Mouse (Mus musculus) liver, embryonic 14.5 days (tissue): ENCODE measurements around the gene Tacc2. TPM values are rescaled to one million over a fixed set of nuclear protein-coding genes. Genes with fewer than 3 reads are reported as not detected.

Experiments
- ATAC-seq: fragments of 200-750 bp; cut with Nextera tagmentation; 2 replicates; pipeline ENCODE4 v1.8.0; 2017; ENCODE audit warnings: moderate number of reproducible peaks, mild to moderate bottlenecking, moderate library complexity; ENCODE audit not compliant: insufficient read depth
- DNase-seq, 3 experiments: peaks; one replicate each; pipeline ENCODE4 v3.0.0-alpha.2; 2012 to 2013; ENCODE audit warnings: low read depth in 3 of 3, low spot score in 3 of 3
- H3K27ac ChIP-seq: fragments of 300-500 bp; sonication (generic); 2 replicates; pipeline ENCODE4 v1.5.1; 2014; ENCODE audit warnings: moderate library complexity, mild to moderate bottlenecking, control low read depth, inconsistent platforms
- H3K27me3 ChIP-seq: fragments of 300-500 bp; sonication (generic); 2 replicates; pipeline ENCODE4 v1.6.1; 2014; ENCODE audit warnings: mild to moderate bottlenecking, low read length, moderate library complexity; ENCODE audit not compliant: control insufficient read depth, insufficient read depth
- H3K36me3 ChIP-seq: fragments of 300-500 bp; sonication (generic); replicated peaks from 2 replicates; pipeline ENCODE4 v1.6.1; 2014; ENCODE audit warnings: low read depth; ENCODE audit not compliant: control insufficient read depth, insufficient read depth
- H3K4me1 ChIP-seq, 2 experiments: fragments of 200-500 bp in 1 of 2; fragments of 300-500 bp in 1 of 2; sonication (generic) in 1 of 2; replicated peaks; 2 replicates each; pipeline ENCODE4 v1.6.1; 2012 to 2014; ENCODE audit warnings: antibody characterized with exemption in 1 of 2, inconsistent platforms in 1 of 2, low read length in 1 of 2; ENCODE audit not compliant: control insufficient read depth in 2 of 2, insufficient read depth in 2 of 2
- H3K4me2 ChIP-seq: fragments of 300-500 bp; sonication (generic); 2 replicates; pipeline ENCODE4 v1.6.1; 2014; ENCODE audit warnings: low read depth, mild to moderate bottlenecking, control low read depth, moderate library complexity
- H3K4me3 ChIP-seq, 2 experiments: fragments of 200-500 bp in 1 of 2; fragments of 300-500 bp in 1 of 2; sonication (generic) in 1 of 2; 2 replicates each; pipeline ENCODE4 v1.5.1; 2012 to 2014; ENCODE audit warnings: low read depth in 2 of 2, low read length in 2 of 2, mild to moderate bottlenecking in 2 of 2, control low read depth in 1 of 2, inconsistent platforms in 1 of 2, moderate library complexity in 1 of 2; ENCODE audit not compliant: insufficient read depth in 1 of 2
- H3K9ac ChIP-seq: fragments of 300-500 bp; sonication (generic); replicated peaks from 2 replicates; pipeline ENCODE4 v1.6.1; 2014; ENCODE audit warnings: mild to moderate bottlenecking, control low read depth, moderate library complexity
- H3K9me3 ChIP-seq: fragments of 300-500 bp; sonication (generic); 2 replicates; pipeline ENCODE4 v1.6.1; 2016; ENCODE audit warnings: low read length, mixed read lengths; ENCODE audit not compliant: control insufficient read depth
- CTCF ChIP-seq: IDR thresholded peaks from 2 replicates; pipeline ENCODE4 v1.5.1; 2016; ENCODE audit warnings: antibody characterized with exemption, low read depth, control low read depth
- EP300 ChIP-seq: IDR thresholded peaks from 2 replicates; pipeline ENCODE4 v1.6.1; 2016; ENCODE audit warnings: antibody characterized with exemption, low read depth
- WGBS: fragments of 180-500 bp; shearing (Covaris S2); extraction: QIAGEN DNeasy Blood & Tissue Kit; methylation state at CpG from one replicate; pipeline ENCODE4 v1.1.7; 2014; ENCODE audit not compliant: insufficient replicate concordance; 5-methylcytosine and 5-hydroxymethylcytosine counted together
- polyA plus RNA-seq, 2 experiments: library from polyadenylated mRNA; depleted of rRNA in 1 of 2; stranded (reverse) in 1 of 2; unstranded in 1 of 2; fragments of >200 nt; fragmentation: Nextera tagmentation in 1 of 2; extraction: Ambion mirVana in 1 of 2; gene quantifications; 2 replicates each; pipeline versions ENCODE4 v1.2.1 to v1.2.3; 2012 to 2014

Gene Tacc2
- polyA plus RNA-seq, 2 experiments: 2.0 to 2.4 TPM

GRCm38 (mm10) chr7:130810238-130810637 is 233.0 kb downstream of the Tacc2 start:
- Histone ChIP-seq H3K27me3 (no peaks in the 10 kb centered on the region), H3K27ac (no peak overlapping the region), H3K4me2 (no peak overlapping the region), H3K4me3 (no peak overlapping the region), H3K4me1 (no peaks in the 10 kb centered on the region), H3K9ac (no peak overlapping the region), H3K36me3 (no peaks in the 10 kb centered on the region), H3K9me3 (no peaks in the 10 kb centered on the region)
- ATAC-seq (no peak), DNase-seq (no peak)
- TF ChIP-seq EP300: no peak
- TF ChIP-seq CTCF: no peak
- 56% methylated on average over 4 of the region's 4 CpGs for WGBS

- ATAC-seq (no peak), DNase-seq (no peak)
- Histone ChIP-seq H3K4me2 (no peak overlapping the region), H3K9ac (no peak overlapping the region), H3K27ac (no peak overlapping the region), H3K9me3 (no peaks in the 10 kb centered on the region), H3K4me3 (no peak overlapping the region), H3K4me1 (no peaks in the 10 kb centered on the region), H3K27me3 (no peaks in the 10 kb centered on the region), H3K36me3 (no peaks in the 10 kb centered on the region)
- 29% methylated on average over 16 of the region's 16 CpGs for WGBS
- TF ChIP-seq EP300 (no peak), CTCF (no peak)
Observed at GRCm38 (mm10) chr7:130812407-130812806, 235.2 kb downstream of the Tacc2 start.

Other genes starting within 250 kb of the Tacc2 start
- gene Ate1, start 57.1 kb upstream of the Tacc2 start, polyA plus RNA-seq (2012; rRNA removed): 3.9 and 5.0 TPM in 2 replicates
- gene Ate1, start 57.1 kb upstream of the Tacc2 start, polyA plus RNA-seq (2014; fragmentation: Nextera tagmentation; extraction: Ambion mirVana): 20.0 and 23.4 TPM in 2 replicates
- gene Nsmce4a, start 4.3 kb upstream of the Tacc2 start, polyA plus RNA-seq (2012; rRNA removed): 31.8 and 53.2 TPM in 2 replicates
- gene Nsmce4a, start 4.3 kb upstream of the Tacc2 start, polyA plus RNA-seq (2014; fragmentation: Nextera tagmentation; extraction: Ambion mirVana): 115 and 132 TPM in 2 replicates
- gene Btbd16, start 196.6 kb downstream of the Tacc2 start, polyA plus RNA-seq (2012; rRNA removed): 0.02 TPM in 1 of 2 replicates, not detected in the other
- 0.05 TPM in 1 of 2 replicates, not detected in the other for gene Btbd16, start 196.6 kb downstream of the Tacc2 start, polyA plus RNA-seq (2014; fragmentation: Nextera tagmentation; extraction: Ambion mirVana)